Mouse (Mus musculus) midbrain, postnatal 0 days (tissue): ENCODE measurements around the gene 1700016K19Rik. TPM values are rescaled to one million over a fixed set of nuclear protein-coding genes. Genes with fewer than 3 reads are reported as not detected.

Experiments used
- ATAC-seq: fragments of 200-750 bp; cut with Nextera tagmentation; 2 replicates; pipeline ENCODE4 v1.8.0; 2017; ENCODE audit warnings: moderate number of reproducible peaks, mild to moderate bottlenecking, moderate TSS enrichment, moderate library complexity; ENCODE audit not compliant: low FRiP score
- DNase-seq: peaks from one replicate; pipeline ENCODE4 v3.0.0-alpha.2; 2015; ENCODE audit warnings: low spot score
- H3K27ac ChIP-seq: fragments of 300-500 bp; sonication (generic); 2 replicates; pipeline ENCODE4 v1.5.1; 2014; ENCODE audit warnings: low read depth, mild to moderate bottlenecking, low read length, mixed read lengths
- H3K27me3 ChIP-seq: fragments of 300-500 bp; sonication (generic); 2 replicates; pipeline ENCODE4 v1.6.1; 2014; ENCODE audit warnings: low read length, control low read depth, mixed read lengths; ENCODE audit not compliant: insufficient read depth
- H3K36me3 ChIP-seq: fragments of 300-500 bp; sonication (generic); 2 replicates; pipeline ENCODE4 v1.6.1; 2014; ENCODE audit warnings: low read length, control low read depth, mixed read lengths; ENCODE audit not compliant: insufficient read depth
- H3K4me1 ChIP-seq: fragments of 300-500 bp; sonication (generic); 2 replicates; pipeline ENCODE4 v1.6.1; 2014; ENCODE audit warnings: mild to moderate bottlenecking, control low read depth, antibody characterized with exemption, low read length, mixed read lengths; ENCODE audit not compliant: insufficient read depth
- H3K4me2 ChIP-seq: fragments of 300-500 bp; sonication (generic); 2 replicates; pipeline ENCODE4 v1.6.1; 2014; ENCODE audit warnings: low read depth, mild to moderate bottlenecking, low read length, mixed read lengths; ENCODE audit not compliant: poor library complexity, severe bottlenecking
- H3K4me3 ChIP-seq: fragments of 300-500 bp; sonication (generic); 2 replicates; pipeline ENCODE4 v1.5.1; 2014; ENCODE audit warnings: low read depth, mild to moderate bottlenecking, low read length, moderate library complexity
- H3K9ac ChIP-seq: fragments of 300-500 bp; sonication (generic); replicated peaks from 2 replicates; pipeline ENCODE4 v1.6.1; 2014; ENCODE audit warnings: mild to moderate bottlenecking, low read length, moderate library complexity, mixed read lengths; ENCODE audit not compliant: poor library complexity, severe bottlenecking
- H3K9me3 ChIP-seq: fragments of 300-500 bp; sonication (generic); 2 replicates; pipeline ENCODE4 v1.6.1; 2016; ENCODE audit warnings: low read length, control low read depth
- CTCF ChIP-seq: IDR thresholded peaks from 2 replicates; pipeline ENCODE4 v1.5.1; 2016; ENCODE audit warnings: antibody characterized with exemption, mild to moderate bottlenecking
- WGBS: fragments of 180-500 bp; shearing (Covaris S2); extraction: QIAGEN DNeasy Blood & Tissue Kit; methylation state at CpG from one replicate; pipeline ENCODE4 v1.1.7; 2014; 5-methylcytosine and 5-hydroxymethylcytosine counted together
- polyA plus RNA-seq: library from polyadenylated mRNA; unstranded; fragments of >200 nt; fragmentation: Nextera tagmentation; extraction: Ambion mirVana; gene quantifications from 2 replicates; pipeline ENCODE4 v1.2.1, GENCODE M21; 2015
- total RNA-seq: library from RNA; depleted of rRNA; stranded (reverse); fragments of >200 nt; gene quantifications from 2 replicates; pipeline ENCODE4 v1.2.3, GENCODE M21; 2014

Gene 1700016K19Rik
- total and polyA plus RNA-seq, 2 experiments from 2014 or later = 8.8 to 11.3 TPM

DNA sequence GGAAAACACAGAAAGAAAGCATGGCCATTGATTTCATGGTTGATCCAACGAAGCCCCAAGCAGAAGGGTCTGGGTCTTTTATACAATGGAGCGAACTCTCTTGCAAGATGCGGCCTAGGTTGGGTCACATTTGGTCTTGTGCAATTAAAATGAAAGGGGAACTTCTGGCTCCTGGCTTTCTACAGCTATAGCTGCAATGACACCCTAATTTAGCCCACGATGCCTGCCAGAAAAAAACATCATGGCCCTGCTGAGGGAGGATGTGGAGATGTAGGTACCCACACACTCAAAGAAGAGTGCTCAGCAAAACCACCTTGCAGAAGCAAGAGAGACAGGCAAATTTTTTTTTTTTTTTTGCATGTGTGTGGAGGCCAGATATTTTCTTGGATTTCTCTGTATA is 34.1 kb downstream of the 1700016K19Rik start:
- ATAC-seq = no peak
- WGBS = 70% methylated on average over 4 of the region's 4 CpGs
- TF ChIP-seq CTCF = no peak
- no peak for DNase-seq
- no peak overlapping the region for H3K27ac ChIP-seq
- no peaks in the 10 kb centered on the region for H3K4me1 ChIP-seq
- no peaks in the 10 kb centered on the region for H3K36me3 ChIP-seq
- H3K9ac ChIP-seq = no peak overlapping the region
- no peaks in the 10 kb centered on the region for H3K27me3 ChIP-seq
- no peak overlapping the region for H3K4me3 ChIP-seq
- H3K4me2 ChIP-seq = no peak overlapping the region
- no peaks in the 10 kb centered on the region for H3K9me3 ChIP-seq

- no peak for TF ChIP-seq CTCF
- Histone ChIP-seq H3K9ac (no peak overlapping the region), H3K4me2 (no peak overlapping the region), H3K27ac (no peak overlapping the region), H3K27me3 (no peaks in the 10 kb centered on the region), H3K4me1 (no peaks in the 10 kb centered on the region), H3K4me3 (no peak overlapping the region), H3K36me3 (no peaks in the 10 kb centered on the region), H3K9me3 (no peaks in the 10 kb centered on the region)
- 86% methylated on average over 8 of the region's 8 CpGs for WGBS
- DNase-seq = no peak
- no peak for ATAC-seq
Measured at GRCm38 (mm10) chr11:76035182-76035581, 35.5 kb downstream of the 1700016K19Rik start.

GRCm38 (mm10) chr11:76037581-76038294 is 38.0 kb downstream of the 1700016K19Rik start:
- no peaks in the 10 kb centered on the region for H3K27me3 ChIP-seq
- H3K4me3 ChIP-seq = no peak overlapping the region
- 58% methylated on average over 6 of the region's 6 CpGs for WGBS
- H3K4me2 ChIP-seq = no peak overlapping the region
- no peak for ATAC-seq
- no peak overlapping the region for H3K27ac ChIP-seq
- no peak for TF ChIP-seq CTCF
- no peaks in the 10 kb centered on the region for H3K9me3 ChIP-seq
- DNase-seq = no peak
- no peak overlapping the region for H3K9ac ChIP-seq
- H3K4me1 ChIP-seq = no peaks in the 10 kb centered on the region
- no peaks in the 10 kb centered on the region for H3K36me3 ChIP-seq

DNA sequence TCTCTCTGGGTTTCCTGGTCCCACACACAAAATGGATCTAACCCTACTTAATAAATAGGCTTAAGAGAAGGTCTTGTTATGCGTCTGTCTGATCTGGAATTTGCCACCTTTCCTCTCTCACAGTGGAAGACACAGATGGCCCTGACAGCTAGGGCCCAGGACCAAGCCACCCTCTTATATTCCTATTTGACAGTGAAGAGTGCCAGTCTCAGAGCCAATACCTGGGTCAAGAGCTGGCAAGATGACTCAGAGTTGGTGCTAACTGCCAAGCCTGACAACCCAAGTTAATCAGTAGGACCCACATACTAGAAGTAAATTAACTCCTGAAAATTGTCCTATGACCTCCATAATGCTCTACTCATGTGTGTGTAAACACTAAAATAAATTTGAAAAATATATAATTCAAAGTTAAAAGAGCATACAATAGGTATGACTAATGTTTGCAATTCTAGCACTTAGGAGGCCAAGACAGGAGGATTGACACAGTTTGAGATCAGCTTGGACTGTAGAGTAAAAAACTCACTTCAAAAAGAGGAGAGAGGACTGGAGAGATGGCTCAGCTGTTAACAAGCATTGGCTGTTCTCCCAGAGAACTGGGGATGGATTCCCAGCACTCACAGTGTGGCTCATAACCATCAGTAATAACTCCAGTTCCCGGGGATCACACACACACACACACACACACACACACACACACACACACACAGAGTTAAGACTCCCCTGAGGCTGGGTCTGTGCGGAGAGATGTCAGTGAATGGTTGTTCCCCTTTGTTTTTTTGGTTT is 39.8 kb downstream of the 1700016K19Rik start:
- no peak for ATAC-seq
- H3K27ac ChIP-seq = no peak overlapping the region
- no peak for DNase-seq
- H3K36me3 ChIP-seq = no peaks in the 10 kb centered on the region
- no peak overlapping the region for H3K9ac ChIP-seq
- no peaks in the 10 kb centered on the region for H3K27me3 ChIP-seq
- H3K4me1 ChIP-seq = no peaks in the 10 kb centered on the region
- H3K4me2 ChIP-seq = no peak overlapping the region
- TF ChIP-seq CTCF = no peak
- H3K4me3 ChIP-seq = no peak overlapping the region
- no peaks in the 10 kb centered on the region for H3K9me3 ChIP-seq
- 88% methylated on average over 3 of the region's 3 CpGs for WGBS

DNA sequence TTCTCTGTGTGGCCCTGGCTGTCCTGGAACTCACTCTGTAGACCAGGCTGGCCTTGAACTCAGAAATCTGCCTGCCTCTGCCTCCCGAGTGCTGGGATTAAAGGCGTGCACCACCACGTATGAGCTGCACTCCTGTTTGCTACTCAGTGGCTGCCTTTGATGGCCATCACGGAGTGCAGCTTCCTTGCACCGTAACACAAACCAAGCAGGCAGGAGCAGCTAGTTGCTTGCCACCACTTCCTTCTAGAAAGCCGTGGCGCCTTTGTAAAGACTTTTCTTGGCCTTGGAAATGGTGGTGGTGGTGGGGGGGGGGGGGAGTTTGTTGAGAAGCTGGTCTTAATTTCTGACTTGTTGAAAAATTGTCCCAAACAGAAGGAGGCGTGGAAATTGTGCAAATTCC is 40.4 kb downstream of the 1700016K19Rik start:
- Histone ChIP-seq H3K4me1 (no peaks in the 10 kb centered on the region), H3K27me3 (no peaks in the 10 kb centered on the region), H3K27ac (no peak overlapping the region), H3K36me3 (no peaks in the 10 kb centered on the region), H3K9ac (no peak overlapping the region), H3K4me3 (no peak overlapping the region), H3K4me2 (no peak overlapping the region), H3K9me3 (no peaks in the 10 kb centered on the region)
- 93% methylated on average over 8 of the region's 8 CpGs for WGBS
- no peak for DNase-seq
- no peak for TF ChIP-seq CTCF
- ATAC-seq = no peak

DNA sequence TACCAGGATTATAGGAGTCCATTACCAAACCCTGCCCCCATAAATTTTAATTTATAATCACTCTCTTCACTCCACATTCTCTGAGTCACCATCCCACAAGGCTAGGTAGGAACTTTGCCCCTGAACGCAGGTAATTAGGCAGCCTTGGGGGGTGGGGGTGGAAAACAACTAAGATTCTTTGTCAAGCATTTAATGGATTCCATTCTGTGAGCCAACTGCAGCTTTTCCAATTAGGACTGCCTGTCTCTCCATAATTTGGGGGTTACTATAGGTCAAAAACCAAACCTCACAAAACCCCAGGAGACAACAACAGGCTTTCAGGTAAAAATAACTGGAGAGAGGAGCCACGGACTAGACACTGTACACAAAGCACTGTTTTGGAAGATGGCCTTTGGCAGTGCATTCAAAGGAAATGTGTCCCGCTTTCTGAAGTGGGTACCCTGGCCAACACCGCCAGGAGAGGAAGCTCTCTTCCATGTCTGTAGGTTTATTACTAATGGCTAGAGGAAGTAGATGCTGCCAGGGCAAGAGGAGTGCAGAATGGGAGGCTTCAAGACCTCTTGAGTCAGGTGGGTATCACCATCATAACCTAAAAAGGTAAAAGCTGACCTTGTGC is 41.2 kb downstream of the 1700016K19Rik start:
- WGBS = 80% methylated on average over 4 of the region's 4 CpGs
- Histone ChIP-seq H3K36me3 (no peaks in the 10 kb centered on the region), H3K9me3 (no peaks in the 10 kb centered on the region), H3K4me1 (no peaks in the 10 kb centered on the region), H3K9ac (no peak overlapping the region), H3K4me2 (no peak overlapping the region), H3K27me3 (no peaks in the 10 kb centered on the region), H3K27ac (no peak overlapping the region), H3K4me3 (no peak overlapping the region)
- no peak for DNase-seq
- TF ChIP-seq CTCF = no peak
- no peak for ATAC-seq
